ENCODE assay signal across 18 mouse cellular contexts in the genomic region with DNA sequence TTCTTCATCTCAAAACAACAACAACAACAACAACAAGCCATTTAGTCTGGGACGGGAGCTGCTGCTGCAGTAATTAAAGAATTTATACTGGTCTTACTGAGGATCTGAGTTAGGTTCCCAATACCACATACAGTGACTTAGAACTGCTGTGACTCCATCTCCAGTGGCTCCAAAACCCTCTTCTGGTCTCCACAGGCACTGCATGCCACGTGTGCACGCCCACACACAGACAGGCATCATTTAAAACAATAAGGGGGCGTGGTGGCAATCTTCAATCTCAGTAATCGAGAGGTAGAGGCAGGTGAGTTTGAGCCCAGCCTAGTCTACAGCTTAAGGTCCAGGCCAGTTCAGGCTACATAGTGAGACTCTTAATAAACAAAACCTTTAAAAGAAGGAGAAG. TPM values are rescaled to one million over a fixed set of nuclear protein-coding genes. Genes with fewer than 3 reads are reported as not detected.
DNase-seq lines count a peak whose midpoint lies in the region; ATAC-seq and TF ChIP-seq lines count a peak whose summit lies in the region.
"Had no signal": no experiment of that assay in that cellular context is flagged by ENCODE, and none has a peak within 500 bp of the region (broad histone marks: within the 10 kb centered on the region; RNA-seq: fewer than 3 reads in every experiment).

No protein-coding gene starts in this region.

- no peak overlapping the region for H3K4me3 ChIP-seq in intestine, postnatal 0 days (ENCODE audit: low read depth, low read length)
- H3K4me3 ChIP-seq in intestine, embryonic 16.5 days (ENCODE audit: low read length) = no peak overlapping the region
- H3K4me3 ChIP-seq in thymus, adult 2 months (ENCODE audit: control insufficient read depth, insufficient read depth, low read length) = no peak overlapping the region
- no peak overlapping the region for H3K4me3 ChIP-seq in forebrain, embryonic 15.5 days
- H3K4me3 ChIP-seq in kidney, embryonic 15.5 days (replicated peaks) = no peak overlapping the region
- H3K4me3 ChIP-seq: hindbrain, embryonic 15.5 days; limb, embryonic 15.5 days; midbrain, embryonic 12.5 days had no signal

- no peak overlapping the region for H3K4me2 ChIP-seq in intestine, postnatal 0 days (replicated peaks; ENCODE audit: low read depth)
- no peak overlapping the region for H3K4me2 ChIP-seq in intestine, embryonic 16.5 days (ENCODE audit: low read depth, low read length)
- H3K4me2 ChIP-seq in forebrain, embryonic 15.5 days (replicated peaks) = no peak overlapping the region
- H3K4me2 ChIP-seq in kidney, embryonic 15.5 days = no peak overlapping the region
- H3K4me2 ChIP-seq: hindbrain, embryonic 15.5 days; limb, embryonic 15.5 days; midbrain, embryonic 12.5 days had no signal

- no peak for TF ChIP-seq POLR2A in thymus, adult 2 months (IDR thresholded peaks at IDR 0.05; ENCODE audit: control insufficient read depth, extremely low read depth, insufficient read depth, low read length, poor library complexity)

- no peaks in the 10 kb centered on the region for H3K36me3 ChIP-seq in intestine, postnatal 0 days (ENCODE audit: control insufficient read depth, insufficient read depth)
- 0 out of 2 replicates have a peak, but pooled peaks cover 6% of the 10 kb centered on the region for H3K36me3 ChIP-seq in intestine, embryonic 16.5 days (ENCODE audit: control insufficient read depth, insufficient read depth, low read length)
- no peaks in the 10 kb centered on the region for H3K36me3 ChIP-seq in thymus, adult 2 months (ENCODE audit: control insufficient read depth, insufficient read depth, low read length)
- H3K36me3 ChIP-seq in forebrain, embryonic 15.5 days = peaks cover 2% of the 10 kb centered on the region; the same call in 1 of the 2 replicates
- H3K36me3 ChIP-seq in kidney, embryonic 15.5 days = peaks cover 7% of the 10 kb centered on the region

- H3K27ac ChIP-seq in intestine, postnatal 0 days (ENCODE audit: low read depth, low read length) = no peak overlapping the region
- no peak overlapping the region for H3K27ac ChIP-seq in intestine, embryonic 16.5 days (ENCODE audit: low read length)
- no peak overlapping the region for H3K27ac ChIP-seq in thymus, adult 2 months (ENCODE audit: control insufficient read depth, insufficient read depth, low read length)
- H3K27ac ChIP-seq in forebrain, embryonic 15.5 days (replicated peaks) = no peak overlapping the region
- no peak overlapping the region for H3K27ac ChIP-seq in kidney, embryonic 15.5 days
- H3K27ac ChIP-seq: hindbrain, embryonic 15.5 days; kidney, postnatal 0 days; limb, embryonic 15.5 days; midbrain, embryonic 12.5 days had no signal

- ATAC-seq in intestine, postnatal 0 days = no peak
- no peak for ATAC-seq in intestine, embryonic 16.5 days
- ATAC-seq in inflammation-experienced regulatory T-cells, adult 6 months = peak; percentile 50
- ATAC-seq in forebrain, embryonic 15.5 days (replicated peaks) = no peak
- ATAC-seq in kidney, embryonic 15.5 days (replicated peaks; ENCODE audit: low FRiP score) = no peak
- ATAC-seq: forebrain, embryonic 16.5 days had no signal

- no peaks in the 10 kb centered on the region; the same call in 1 of the 2 replicates for H3K4me1 ChIP-seq in intestine, postnatal 0 days (replicated peaks; ENCODE audit: control insufficient read depth, insufficient read depth, low read length)
- no peaks in the 10 kb centered on the region for H3K4me1 ChIP-seq in intestine, embryonic 16.5 days (ENCODE audit: control insufficient read depth, insufficient read depth, low read length)
- no peaks in the 10 kb centered on the region for H3K4me1 ChIP-seq in thymus, adult 2 months (replicated peaks; ENCODE audit: control insufficient read depth, insufficient read depth, low read length)
- H3K4me1 ChIP-seq in forebrain, embryonic 15.5 days = no peaks in the 10 kb centered on the region
- H3K4me1 ChIP-seq in kidney, embryonic 15.5 days = peaks cover 13% of the 10 kb centered on the region; the same call in 1 of the 2 replicates
- H3K4me1 ChIP-seq: hindbrain, embryonic 15.5 days; limb, embryonic 15.5 days; midbrain, embryonic 12.5 days had no signal

- no peaks in the 10 kb centered on the region for H3K27me3 ChIP-seq in intestine, postnatal 0 days (replicated peaks; ENCODE audit: control insufficient read depth, insufficient read depth, low read length)
- H3K27me3 ChIP-seq in intestine, embryonic 16.5 days (replicated peaks; ENCODE audit: control insufficient read depth, insufficient read depth, low read length) = no peaks in the 10 kb centered on the region
- no peaks in the 10 kb centered on the region for H3K27me3 ChIP-seq in thymus, adult 2 months (ENCODE audit: control insufficient read depth, insufficient read depth, low read length)
- no peaks in the 10 kb centered on the region for H3K27me3 ChIP-seq in forebrain, embryonic 15.5 days
- no peaks in the 10 kb centered on the region for H3K27me3 ChIP-seq in kidney, embryonic 15.5 days
- H3K27me3 ChIP-seq: hindbrain, embryonic 15.5 days; limb, embryonic 15.5 days; midbrain, embryonic 12.5 days had no signal

- no peak overlapping the region for H3K9ac ChIP-seq in intestine, postnatal 0 days (ENCODE audit: low read depth, low read length)
- H3K9ac ChIP-seq in intestine, embryonic 16.5 days (ENCODE audit: low read depth, low read length) = no peak overlapping the region
- H3K9ac ChIP-seq in forebrain, embryonic 15.5 days (replicated peaks) = no peak overlapping the region
- H3K9ac ChIP-seq in kidney, embryonic 15.5 days = no peak overlapping the region
- H3K9ac ChIP-seq: hindbrain, embryonic 15.5 days; limb, embryonic 15.5 days; midbrain, embryonic 12.5 days had no signal

- peak; percentile 38 for TF ChIP-seq CTCF in intestine, postnatal 0 days (IDR thresholded peaks at IDR 0.05; ENCODE audit: low read depth)
- TF ChIP-seq CTCF in thymus, adult 2 months (IDR thresholded peaks at IDR 0.05; ENCODE audit: borderline replicate concordance, control insufficient read depth, extremely low read depth, insufficient read depth, low read length, poor library complexity) = no peak

- 74% methylated on average over 5 of the region's 5 CpGs for WGBS in intestine, postnatal 0 days
- WGBS in intestine, embryonic 16.5 days = 73% methylated on average over 5 of the region's 5 CpGs
- 86% methylated on average over 5 of the region's 5 CpGs for WGBS in thymus, adult 2 months
- WGBS in forebrain, embryonic 15.5 days = 71% methylated on average over 5 of the region's 5 CpGs
- WGBS in kidney, embryonic 15.5 days = 75% methylated on average over 5 of the region's 5 CpGs

- H3K9me3 ChIP-seq in intestine, postnatal 0 days (ENCODE audit: control insufficient read depth) = no peaks in the 10 kb centered on the region
- H3K9me3 ChIP-seq in intestine, embryonic 16.5 days (ENCODE audit: control insufficient read depth, low read length) = no peaks in the 10 kb centered on the region
- no peaks in the 10 kb centered on the region for H3K9me3 ChIP-seq in forebrain, embryonic 15.5 days
- H3K9me3 ChIP-seq in kidney, embryonic 15.5 days (replicated peaks) = no peaks in the 10 kb centered on the region
- H3K9me3 ChIP-seq: hindbrain, embryonic 15.5 days; limb, embryonic 15.5 days; midbrain, embryonic 12.5 days had no signal

- DNase-seq in thymus, postnatal 4 days = peak; percentile 22
- DNase-seq in thymus, adult 2 months = no peak
- no peak for DNase-seq in frontal cortex, adult 2 months (ENCODE audit: extremely low spot score in 1 of 2, low spot score in 1 of 2)
- DNase-seq: B cell, adult 2 months; cerebellum, postnatal 10 days; gastrocnemius, postnatal 14 days; heart, postnatal 10 days; lung, postnatal 10 days had no signal

RNA-seq across cellular contexts. Expression of a gene that starts 43.5 kb away (rescaled TPM):
- 8.0 and 9.6 TPM in 2 replicates for polyA plus RNA-seq in intestine, postnatal 0 days (2015; fragmentation: Nextera tagmentation; extraction: Ambion mirVana)
- polyA plus RNA-seq in intestine, embryonic 16.5 days (2015; fragmentation: Nextera tagmentation; extraction: Ambion mirVana) = 7.5 and 7.7 TPM in 2 replicates
- 479 and 508 TPM in 2 replicates for polyA plus RNA-seq in thymus, adult 2 months (2012; rRNA removed)
- 10 to 100 TPM in 1 of 3 experiments, 1 to 10 TPM in 2; 7.2 to 10.1 (median 8.6) TPM for polyA plus RNA-seq in inflammation-experienced regulatory T-cells, adult 6 months (2017; shearing (Covaris generic))
- polyA plus RNA-seq in forebrain, embryonic 15.5 days (2015; fragmentation: Nextera tagmentation; extraction: Ambion mirVana) = 16.0 and 20.4 TPM in 2 replicates
- polyA plus RNA-seq in kidney, embryonic 15.5 days (2015; fragmentation: Nextera tagmentation; extraction: Ambion mirVana) = 9.3 and 12.4 TPM in 2 replicates
- 175 and 204 TPM in 2 replicates for polyA plus RNA-seq in frontal cortex, adult 2 months (2012; rRNA removed)

RNA-seq across cellular contexts. Expression of a gene that starts 48.5 kb away (rescaled TPM):
- polyA plus RNA-seq in intestine, postnatal 0 days (2015; fragmentation: Nextera tagmentation; extraction: Ambion mirVana) = 0.95 and 1.0 TPM in 2 replicates
- polyA plus RNA-seq in intestine, embryonic 16.5 days (2015; fragmentation: Nextera tagmentation; extraction: Ambion mirVana) = 1.3 and 2.4 TPM in 2 replicates
- polyA plus RNA-seq in thymus, adult 2 months (2012; rRNA removed) = 0.52 and 0.58 TPM in 2 replicates
- polyA plus RNA-seq in inflammation-experienced regulatory T-cells, adult 6 months (2017; shearing (Covaris generic)) = under 1 TPM in 1 of 3 experiments, not detected in 2; 0.05 TPM
- polyA plus RNA-seq in forebrain, embryonic 15.5 days (2015; fragmentation: Nextera tagmentation; extraction: Ambion mirVana) = not detected in 2 replicates
- polyA plus RNA-seq in kidney, embryonic 15.5 days (2015; fragmentation: Nextera tagmentation; extraction: Ambion mirVana) = 0.06 and 0.25 TPM in 2 replicates
- 0.02 and 0.08 TPM in 2 replicates for polyA plus RNA-seq in frontal cortex, adult 2 months (2012; rRNA removed)
- polyA plus RNA-seq: forebrain, embryonic 16.5 days; hindbrain, embryonic 15.5 days; limb, embryonic 15.5 days had no signal
